Mouse (Mus musculus) limb, embryonic 15.5 days (tissue): ENCODE data around the gene H2afy. TPM values are rescaled to one million over a fixed set of nuclear protein-coding genes. Genes with fewer than 3 reads are reported as not detected.

Source experiments
- ATAC-seq: fragments of 200-750 bp; cut with Nextera tagmentation; 2 replicates; pipeline ENCODE4 v1.8.0; 2017; ENCODE audit warnings: low read depth, moderate TSS enrichment; ENCODE audit not compliant: insufficient number of reproducible peaks, low FRiP score, low TSS enrichment
- H3K27ac ChIP-seq: fragments of 300-500 bp; sonication (generic); 2 replicates; pipeline ENCODE4 v1.5.1; 2015; ENCODE audit warnings: moderate library complexity, mild to moderate bottlenecking, inconsistent platforms
- H3K27me3 ChIP-seq: fragments of 300-500 bp; sonication (generic); 2 replicates; pipeline ENCODE4 v1.6.1; 2015; ENCODE audit warnings: inconsistent platforms
- H3K36me3 ChIP-seq: fragments of 300-500 bp; sonication (generic); 2 replicates; pipeline ENCODE4 v1.6.1; 2015; ENCODE audit warnings: inconsistent platforms
- H3K4me1 ChIP-seq: fragments of 300-500 bp; sonication (generic); 2 replicates; pipeline ENCODE4 v1.6.1; 2015; ENCODE audit warnings: inconsistent platforms
- H3K4me2 ChIP-seq: fragments of 300-500 bp; sonication (generic); 2 replicates; pipeline ENCODE4 v1.6.1; 2015; ENCODE audit warnings: mild to moderate bottlenecking, inconsistent platforms
- H3K4me3 ChIP-seq: fragments of 300-500 bp; sonication (generic); 2 replicates; pipeline ENCODE4 v1.5.1; 2015; ENCODE audit warnings: mild to moderate bottlenecking, inconsistent platforms
- H3K9ac ChIP-seq: fragments of 300-500 bp; sonication (generic); 2 replicates; pipeline ENCODE4 v1.6.1; 2015; ENCODE audit warnings: inconsistent platforms
- H3K9me3 ChIP-seq: fragments of 300-500 bp; sonication (generic); 2 replicates; pipeline ENCODE4 v1.6.1; 2016; ENCODE audit warnings: inconsistent platforms
- WGBS: fragments of 180-500 bp; shearing (Covaris S2); methylation state at CpG from one replicate; pipeline ENCODE4 v1.1.7; 2015; 5-methylcytosine and 5-hydroxymethylcytosine counted together
- polyA plus RNA-seq: library from polyadenylated mRNA; unstranded; fragments of >200 nt; fragmentation: Nextera tagmentation; extraction: Ambion mirVana; gene quantifications from 2 replicates; pipeline ENCODE4 v1.2.1, GENCODE M21; 2015

H2afy gene
- polyA plus RNA-seq, 1 experiment from 2014 or later, result 272 TPM

DNA sequence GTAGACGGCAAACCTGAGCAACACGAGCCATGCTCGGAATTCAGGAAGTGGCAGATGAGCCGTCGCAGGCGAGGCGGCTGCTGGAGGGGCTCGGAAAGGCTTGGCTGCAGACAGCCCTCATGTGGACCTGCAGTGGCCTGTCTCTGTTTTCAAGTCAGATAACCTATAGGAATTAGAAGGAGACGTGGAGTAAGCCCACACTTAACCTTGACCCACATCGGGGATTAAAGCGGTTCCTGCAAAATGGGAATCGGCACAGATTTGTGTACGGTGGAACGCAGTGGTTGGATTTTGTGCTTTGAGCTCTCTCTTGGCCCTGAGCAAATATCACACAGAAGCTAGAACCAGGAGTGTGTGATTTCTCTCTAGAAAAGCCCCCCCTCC lies 111.1 kb downstream of the H2afy start:
- H3K4me1 ChIP-seq, result peaks cover 4% of the 10 kb centered on the region; the same call in 1 of the 2 replicates
- peak overlapping the region; percentile 0; the same call in 1 of the 2 replicates for H3K4me3 ChIP-seq
- no peaks in the 10 kb centered on the region for H3K9me3 ChIP-seq
- H3K36me3 ChIP-seq, result no peaks in the 10 kb centered on the region
- H3K9ac ChIP-seq, result no peak overlapping the region
- peaks cover 12% of the 10 kb centered on the region for H3K27me3 ChIP-seq
- no peak overlapping the region for H3K27ac ChIP-seq
- peak overlapping the region; percentile 20; the same call in 1 of the 2 replicates for H3K4me2 ChIP-seq
- ATAC-seq, result no peak
- WGBS, result 28% methylated on average over 14 of the region's 14 CpGs

GRCm38 (mm10) chr13:56024410-56025026 lies 111.6 kb downstream of the H2afy start:
- H3K27ac ChIP-seq, result no peak overlapping the region
- H3K9me3 ChIP-seq, result no peaks in the 10 kb centered on the region
- H3K9ac ChIP-seq, result no peak overlapping the region
- WGBS, result 36% methylated on average over 14 of the region's 14 CpGs
- ATAC-seq, result no peak
- peaks cover 12% of the 10 kb centered on the region for H3K27me3 ChIP-seq
- H3K4me1 ChIP-seq, result peaks cover 4% of the 10 kb centered on the region; the same call in 1 of the 2 replicates
- H3K4me3 ChIP-seq, result peak overlapping the region; percentile 0; the same call in 1 of the 2 replicates
- no peaks in the 10 kb centered on the region for H3K36me3 ChIP-seq
- peak overlapping the region; percentile 20; the same call in 1 of the 2 replicates for H3K4me2 ChIP-seq

Other genes with a start within 250 kb of the H2afy start
- gene Tifab, start 42.5 kb upstream of the H2afy start, polyA plus RNA-seq, result 3.2 and 3.8 TPM in 2 replicates
- gene Neurog1, start 115.8 kb upstream of the H2afy start, polyA plus RNA-seq, result not detected in 2 replicates
- 624 and 644 TPM in 2 replicates for gene Cxcl14, start 160.2 kb upstream of the H2afy start, polyA plus RNA-seq